Mouse (Mus musculus) NIH3T3 (cell line): ENCODE measurements around the gene Srsf5.
"Not testable (repeated sequence)": the region's sequence is repeated elsewhere in the genome, so short reads cannot be mapped to it uniquely, and the experiment has no call there.

Experiments
- DNase-seq: peaks from one replicate; pipeline ENCODE4 v3.0.0-alpha.2; 2012; ENCODE audit warnings: low read depth

Srsf5 gene

DNA sequence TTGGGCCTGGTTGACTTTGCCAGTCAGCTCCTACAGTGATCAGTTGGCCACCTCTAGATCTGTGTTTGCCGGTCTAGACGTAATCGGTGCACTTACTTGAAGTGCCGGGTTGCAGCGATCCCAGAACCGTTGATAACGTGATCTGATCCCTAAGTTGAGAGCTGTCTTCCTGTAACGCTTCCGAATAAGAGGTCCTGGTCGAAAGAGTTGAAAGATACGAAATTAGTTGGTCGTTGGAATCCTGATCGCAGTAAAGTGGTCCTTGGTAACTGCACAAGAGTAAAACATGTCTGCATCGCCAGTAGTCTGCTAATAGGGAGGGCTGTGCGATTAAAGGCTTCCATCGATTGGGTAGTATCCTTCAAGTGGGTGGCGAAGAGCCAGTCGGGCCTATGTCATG is 2.9 kb downstream of the Srsf5 start:
- DNase-seq: no peak

DNA sequence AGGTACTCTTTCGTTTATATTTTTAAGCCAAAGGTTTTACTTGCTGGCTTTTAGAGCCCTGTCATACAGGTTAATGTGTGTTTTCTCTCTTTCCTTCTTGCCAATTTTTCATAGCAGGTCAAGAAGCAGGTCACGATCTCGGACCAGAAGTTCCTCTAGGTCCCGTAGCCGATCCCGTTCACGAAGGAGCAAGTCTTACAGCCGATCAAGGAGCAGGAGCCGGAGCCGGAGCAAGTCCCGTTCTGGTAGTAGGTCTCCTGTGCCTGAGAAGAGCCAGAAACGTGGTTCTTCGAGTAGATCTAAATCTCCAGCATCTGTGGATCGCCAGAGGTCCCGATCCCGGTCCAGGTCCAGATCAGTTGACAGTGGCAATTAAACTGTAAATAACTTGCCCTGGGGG is 4.3 kb downstream of the Srsf5 start:
- DNase-seq: not testable (repeated sequence)

DNA sequence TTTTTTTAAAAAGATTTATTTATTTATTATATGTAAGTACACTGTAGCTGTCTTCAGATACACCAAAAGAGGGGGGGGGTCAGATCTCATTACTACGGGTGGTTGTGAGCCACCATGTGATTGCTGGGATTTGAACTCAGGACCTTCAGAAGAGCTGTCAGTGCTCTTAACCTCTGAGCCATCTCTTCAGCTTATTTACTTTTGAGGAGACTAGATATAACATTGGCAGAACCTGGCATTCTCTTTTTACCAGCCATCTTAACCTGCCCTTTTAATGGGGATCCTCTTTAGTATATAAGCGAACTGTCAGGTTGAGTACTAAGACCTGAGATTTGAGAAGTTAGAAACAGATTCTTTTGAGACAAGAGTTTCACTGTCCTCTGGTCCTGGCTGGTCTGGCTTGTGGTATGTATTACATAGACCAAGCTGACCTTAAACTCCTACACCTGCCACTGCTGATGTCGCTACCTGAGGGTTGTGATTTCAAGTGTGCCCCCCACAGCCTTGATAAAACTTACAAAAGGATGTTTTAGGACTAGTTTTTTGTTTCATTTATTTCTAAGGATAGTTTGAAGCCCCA is 6.4 kb downstream of the Srsf5 start:
- DNase-seq: no peak

DNA sequence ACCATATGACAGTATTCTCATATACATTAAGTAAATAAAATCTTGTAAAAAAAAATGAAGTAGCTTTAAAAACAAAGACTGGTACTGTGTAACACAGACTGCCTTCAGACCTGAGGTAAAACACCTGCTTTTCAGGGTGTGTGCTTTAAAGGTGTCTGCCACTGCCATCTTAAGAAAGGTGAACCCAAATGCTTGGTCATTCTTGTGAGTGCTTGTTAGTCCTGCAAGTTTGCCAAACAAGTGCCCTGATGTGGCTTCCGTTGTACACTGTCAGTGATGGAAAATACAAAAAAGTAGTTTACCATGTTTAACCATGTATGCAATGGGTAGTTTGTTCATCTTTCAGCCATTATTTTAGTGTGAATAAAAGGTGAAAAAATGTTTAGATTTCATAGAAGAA is 7.2 kb downstream of the Srsf5 start:
- no peak for DNase-seq

DNA sequence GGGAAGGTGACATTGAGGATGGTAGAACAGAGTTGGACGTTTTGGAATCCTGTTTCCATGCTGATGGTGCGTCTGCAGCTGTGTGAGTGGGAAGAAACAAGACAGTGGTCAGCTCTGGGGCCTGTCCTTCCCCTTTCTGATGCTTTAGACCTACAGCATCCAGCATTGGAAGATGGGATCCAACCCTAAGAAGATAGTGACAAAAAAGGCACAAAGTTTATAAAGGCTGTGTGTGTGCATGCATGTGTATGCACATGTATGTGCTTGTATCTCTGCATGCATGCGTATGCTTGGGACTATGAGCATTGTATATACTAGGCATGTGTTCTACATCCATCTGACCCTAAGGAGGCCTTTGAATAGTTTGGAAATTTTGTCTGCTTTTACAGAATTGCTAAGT is 10.7 kb downstream of the Srsf5 start:
- no peak for DNase-seq

DNA sequence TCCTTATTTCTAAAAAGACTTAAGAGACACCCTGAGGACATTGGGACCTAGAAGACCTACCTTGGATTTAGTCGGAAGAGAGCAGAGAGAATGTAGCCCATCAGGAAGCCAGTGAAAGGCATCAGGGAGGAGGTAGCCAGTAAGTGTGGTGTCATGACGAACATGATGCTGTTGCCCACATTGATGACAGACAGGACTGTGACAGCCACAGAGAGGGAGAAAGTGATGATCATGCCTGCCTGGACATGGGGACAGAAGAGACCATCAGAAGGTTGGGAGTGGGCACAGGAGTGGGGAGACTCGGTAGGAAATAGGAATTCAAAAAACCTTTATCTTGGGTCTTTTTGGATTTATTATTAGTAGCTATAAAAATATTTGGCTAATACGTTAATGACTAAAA is 12.7 kb downstream of the Srsf5 start:
- no peak for DNase-seq

GRCm38 (mm10) chr12:80962566-80962965 is 17.3 kb downstream of the Srsf5 start:
- no peak for DNase-seq

DNA sequence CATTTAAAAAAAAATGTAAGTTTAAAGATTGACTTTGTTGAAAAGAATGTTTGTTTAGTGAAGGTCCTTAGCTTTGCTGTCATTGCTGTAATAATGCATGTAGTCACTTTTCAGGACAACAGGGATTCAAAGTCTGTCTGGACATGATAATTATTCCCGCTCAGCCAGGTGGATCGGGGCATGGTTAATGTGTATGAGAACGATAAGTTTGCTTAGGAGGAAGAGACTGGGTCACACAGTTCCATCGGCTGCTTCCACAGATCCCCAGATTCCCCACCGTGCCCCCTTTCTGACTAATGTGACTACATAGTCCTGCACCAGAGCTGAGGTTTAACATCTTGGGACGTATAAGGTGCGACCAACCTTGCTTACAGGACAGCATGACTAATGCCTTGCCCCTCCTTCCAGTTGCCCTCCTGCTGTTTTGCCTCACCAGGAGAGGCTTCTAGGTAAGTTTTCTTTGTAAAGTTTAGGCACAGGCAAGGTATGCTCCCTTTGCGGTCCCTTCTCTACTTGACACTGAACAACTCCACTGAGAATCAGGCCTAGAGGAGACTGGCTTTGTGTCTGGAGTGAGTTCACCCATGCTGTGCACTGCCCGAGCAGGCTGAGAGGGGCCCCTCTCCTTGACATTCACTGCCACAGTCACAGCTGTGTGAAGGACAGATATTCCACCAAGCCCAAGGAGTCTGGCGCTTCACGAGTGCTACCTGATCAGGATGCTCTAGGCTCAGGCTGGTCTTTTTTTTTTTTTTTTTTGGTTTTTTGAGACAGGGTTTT is 20.9 kb downstream of the Srsf5 start:
- no peak for DNase-seq

DNA sequence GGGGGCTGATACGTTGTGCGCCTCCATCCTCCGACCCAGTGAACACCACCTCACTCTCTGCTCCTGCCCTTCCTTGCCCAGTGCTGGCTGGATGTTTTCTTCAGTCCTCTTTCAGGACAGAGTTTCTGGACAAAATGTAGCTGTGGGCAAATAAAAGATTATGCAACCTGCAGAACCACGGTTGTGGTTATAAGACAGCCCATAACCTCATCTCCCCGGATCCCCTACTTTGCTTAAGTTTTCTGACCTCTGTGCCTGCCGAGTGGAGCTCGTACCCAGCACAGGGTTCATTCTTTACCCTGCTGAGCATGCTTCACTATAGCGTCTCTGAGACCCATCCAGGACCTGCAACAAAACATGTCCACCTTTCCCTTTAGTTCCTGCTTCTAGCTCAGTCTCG is 22.6 kb downstream of the Srsf5 start:
- DNase-seq: no peak

- DNase-seq: no peak
Observed at GRCm38 (mm10) chr12:80968605-80969004, 23.3 kb downstream of the Srsf5 start, which contains the start of gene Slc10a1. Gene Slc10a1 (minus strand): TSS chr12:80968705.

GRCm38 (mm10) chr12:80970181-80970705 is 24.9 kb downstream of the Srsf5 start:
- DNase-seq: no peak

DNA sequence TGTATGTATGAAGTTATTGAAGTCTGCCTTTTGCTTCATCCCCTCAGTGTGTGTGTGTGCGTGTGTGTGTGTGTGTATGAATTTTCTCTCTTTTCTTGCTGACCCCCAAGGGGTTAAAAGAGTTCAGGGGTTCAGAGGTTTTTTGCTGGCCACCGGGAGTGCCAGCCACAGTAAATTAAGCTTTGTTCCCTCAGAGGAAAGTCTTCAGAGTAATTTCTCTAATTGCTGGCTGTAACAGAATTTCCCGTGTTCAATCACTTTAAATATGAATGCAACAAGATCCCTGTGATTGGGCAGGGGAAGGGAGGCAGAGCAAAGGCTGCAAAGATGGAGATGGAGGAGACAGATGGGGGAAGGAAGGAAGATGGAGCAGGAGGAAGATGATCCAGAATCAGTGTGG is 26.5 kb downstream of the Srsf5 start:
- DNase-seq: no peak

GRCm38 (mm10) chr12:80975939-80976671 is 30.8 kb downstream of the Srsf5 start:
- no peak for DNase-seq

DNA sequence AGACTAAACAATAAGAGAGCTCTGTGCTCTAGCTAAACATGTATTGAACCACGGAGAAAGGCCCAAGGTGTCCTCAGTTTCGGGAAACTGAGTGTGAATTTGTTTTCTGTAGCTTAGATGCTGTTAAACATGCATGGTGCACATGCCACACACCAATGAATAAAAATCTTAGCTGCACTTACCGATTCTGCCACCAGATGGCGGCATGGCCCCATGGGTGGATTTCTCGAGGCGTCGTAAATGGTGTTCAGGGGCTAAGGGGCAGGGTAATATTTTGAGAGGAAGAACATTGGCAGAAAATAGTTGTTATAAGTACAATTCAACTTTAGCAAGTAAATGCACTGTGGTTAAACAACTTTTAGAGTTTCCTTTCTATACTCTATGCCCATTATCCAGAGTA is 37.0 kb downstream of the Srsf5 start:
- peak; percentile 86 for DNase-seq

DNA sequence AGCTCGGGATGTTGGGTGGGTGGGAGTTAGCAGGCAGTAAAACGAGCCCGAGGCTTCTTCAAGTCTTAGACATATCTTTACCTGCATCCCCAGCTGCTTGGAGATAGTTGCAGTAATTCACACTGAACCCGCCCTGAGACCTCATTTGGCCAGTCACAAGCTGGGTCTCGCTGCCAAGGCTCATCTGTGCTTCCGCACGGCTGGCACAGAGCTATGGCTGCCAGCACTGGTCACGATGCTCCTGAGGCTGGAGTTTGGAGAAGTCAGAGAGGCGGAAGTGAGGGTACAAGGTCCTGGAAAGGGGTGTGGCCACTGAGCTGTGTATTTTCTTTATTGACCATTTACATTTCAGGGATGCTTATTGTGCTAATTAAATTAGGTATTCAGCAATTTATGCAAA is 38.4 kb downstream of the Srsf5 start:
- no peak for DNase-seq

DNA sequence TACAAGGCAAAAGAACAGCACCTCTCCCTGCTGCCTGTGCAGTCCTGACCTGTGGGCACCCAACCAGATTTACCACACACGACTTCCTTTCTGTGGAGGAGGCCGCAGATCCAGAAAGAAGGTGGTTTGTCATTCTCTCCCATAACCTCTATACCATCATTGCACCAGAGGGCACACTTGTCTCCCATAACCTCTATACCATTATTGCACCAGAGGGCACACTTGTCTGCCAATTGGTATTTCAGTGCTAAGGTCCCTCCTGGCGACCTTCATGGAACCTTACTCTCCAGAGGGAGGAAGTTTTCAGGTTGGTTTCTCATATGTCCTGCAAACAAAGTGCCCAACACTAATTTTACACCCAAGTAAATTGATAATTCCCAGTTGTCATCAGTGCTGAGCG is 41.3 kb downstream of the Srsf5 start:
- no peak for DNase-seq

DNA sequence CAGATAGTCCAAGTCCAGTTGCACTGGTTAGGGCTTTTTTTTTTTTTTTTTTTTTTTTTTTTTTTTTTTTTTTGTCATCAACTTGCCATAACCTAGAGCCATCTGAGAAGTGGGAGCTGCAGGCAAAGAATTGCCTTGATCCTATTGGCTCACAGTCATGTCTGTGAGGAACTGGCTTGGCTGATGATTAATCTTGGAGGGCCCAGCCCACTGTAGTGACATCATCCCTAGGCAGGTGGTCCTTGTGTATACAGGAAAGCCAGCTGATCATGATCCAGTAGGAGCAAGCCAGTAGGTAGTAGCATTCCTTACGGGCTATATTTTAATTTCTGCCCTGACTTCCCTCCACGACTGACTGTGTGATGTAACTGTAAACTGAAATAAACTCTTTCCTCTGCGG is 43.0 kb downstream of the Srsf5 start:
- no peak for DNase-seq

DNA sequence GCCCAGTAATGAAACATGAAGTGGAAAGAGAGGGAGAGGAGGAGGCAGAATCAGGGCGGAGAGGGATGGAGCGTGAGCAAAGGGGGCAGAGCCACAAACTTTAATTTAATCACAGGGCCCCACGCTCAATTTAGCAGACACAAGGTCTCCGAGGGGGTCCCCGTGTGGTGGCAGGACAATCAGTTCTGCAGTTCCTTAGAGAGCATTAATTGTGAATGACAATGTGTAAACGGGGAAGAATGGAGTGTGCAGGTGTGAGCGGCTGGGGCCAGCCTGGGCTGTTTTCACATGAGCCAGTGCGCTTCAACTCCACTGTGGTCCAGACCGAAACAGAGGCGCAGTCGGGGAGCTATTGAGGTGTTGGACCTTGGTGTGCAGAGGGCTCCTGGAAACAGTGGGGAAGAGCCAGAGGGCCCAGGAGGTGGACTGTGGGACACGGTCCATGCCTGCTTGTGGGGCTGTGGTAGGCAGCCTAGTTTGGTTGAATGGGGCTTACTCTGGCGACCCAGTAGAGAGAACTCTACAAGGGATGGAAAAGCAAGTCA is 45.7 kb downstream of the Srsf5 start:
- no peak for DNase-seq

DNA sequence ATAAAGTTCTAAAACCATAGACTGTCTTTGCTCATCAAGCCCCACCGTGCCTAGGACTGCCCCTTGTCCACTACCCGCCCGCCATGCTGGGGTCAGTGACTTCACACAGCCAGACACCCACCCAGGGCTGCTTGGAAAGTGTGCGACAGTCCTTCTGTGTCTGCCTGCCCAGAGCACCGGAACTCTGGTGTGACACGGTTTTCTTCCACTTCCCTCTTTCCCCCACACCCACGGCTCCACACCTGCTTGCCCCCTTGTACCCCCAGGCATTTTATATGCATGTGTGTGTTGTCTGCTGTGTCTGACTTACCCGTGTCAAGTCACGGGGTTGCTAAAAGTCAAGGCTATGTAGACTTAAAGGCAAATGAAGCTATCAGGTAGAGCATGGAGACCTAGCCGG is 46.5 kb downstream of the Srsf5 start:
- DNase-seq: no peak

- peak; percentile 24 for DNase-seq
Observed at GRCm38 (mm10) chr12:80992540-80993122, 47.3 kb downstream of the Srsf5 start.

DNA sequence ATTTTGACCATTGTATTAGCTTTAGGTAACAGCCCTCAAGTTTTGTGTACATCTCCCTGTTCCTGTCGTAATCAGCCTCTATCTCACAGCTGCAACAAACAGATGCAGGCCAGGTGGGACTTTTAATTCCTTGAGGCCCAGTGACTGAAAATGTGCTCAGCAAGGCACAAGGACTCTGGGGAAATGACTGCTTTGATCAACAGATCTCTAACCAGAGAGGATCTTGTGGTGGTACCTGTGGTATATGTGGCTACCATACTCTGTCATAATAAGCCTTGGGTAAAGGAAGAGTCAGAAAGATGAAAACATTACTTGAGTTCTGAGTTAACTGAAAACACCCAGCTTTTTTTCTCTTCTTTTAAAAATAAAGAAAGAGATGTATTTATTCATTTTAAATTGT is 48.5 kb downstream of the Srsf5 start:
- DNase-seq: no peak

DNA sequence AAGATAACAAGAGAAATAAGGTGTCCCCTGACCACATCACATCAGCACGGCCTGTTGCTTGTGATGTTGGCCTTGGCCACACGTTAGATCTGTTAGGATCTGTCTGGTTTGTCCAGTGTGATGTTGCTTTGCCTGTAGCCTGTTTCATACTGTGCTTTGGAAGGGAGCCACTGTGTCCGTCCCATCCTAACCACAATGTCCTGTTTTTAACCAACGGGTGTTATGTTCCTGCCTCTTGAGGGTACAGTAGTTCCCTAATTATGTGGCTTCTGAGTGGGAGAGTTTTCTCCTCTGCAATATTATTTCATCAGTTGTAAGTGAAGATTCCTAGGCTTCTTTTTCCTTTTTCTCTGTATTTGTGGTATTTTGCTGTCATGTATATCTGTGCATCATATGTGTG is 50.0 kb downstream of the Srsf5 start:
- DNase-seq: no peak
